ENCODE assay signal across 10 mouse cellular contexts in genomic region chr2:13357885-13358552, GRCm38 (mm10).
DNase-seq lines count a peak whose midpoint lies in the region; TF ChIP-seq lines count a peak whose summit lies in the region.
"Had no signal": no experiment of that assay in that cellular context is flagged by ENCODE, and none has a peak within 500 bp of the region (broad histone marks: within the 10 kb centered on the region; RNA-seq: fewer than 3 reads in every experiment).

No protein-coding gene starts in this region.

- intact Hi-C loops in heart, adult 2 months (cut with DNase I): loop anchor here (5.0 kb wide), 1 partner anchor 51 kb away; no protein-coding TSS in a partner anchor

- TF ChIP-seq CTCF in heart, adult 2 months (IDR thresholded peaks at IDR 0.05): no peak
- no peak for TF ChIP-seq CTCF in brain, embryonic 14.5 days (IDR thresholded peaks at IDR 0.05; ENCODE audit: borderline replicate concordance, extremely low read depth, insufficient read depth, insufficient read length)

- DNase-seq in heart, adult 2 months: no peak
- no peak for DNase-seq in heart, adult 11 months
- peak; percentile 7 for DNase-seq in MN1 (ENCODE audit: low spot score)
- DNase-seq in brain, embryonic 14.5 days (ENCODE audit: low read depth): peak; percentile 84
- DNase-seq in lung, postnatal 14 days: peak; percentile 24
- no peak for DNase-seq in spleen, postnatal 10 days (ENCODE audit: low spot score in 2 of 2)
- DNase-seq in urinary bladder, postnatal 4 days (ENCODE audit: low spot score in 2 of 2): no peak
- no peak for DNase-seq in urinary bladder, postnatal 10 days (ENCODE audit: low spot score)

- no peak for TF ChIP-seq POLR2A in heart, adult 2 months (IDR thresholded peaks at IDR 0.05; ENCODE audit: insufficient read depth, low read depth, low read length)
- no peak for TF ChIP-seq POLR2A in brain, embryonic 14.5 days (IDR thresholded peaks at IDR 0.05; ENCODE audit: borderline replicate concordance, extremely low read depth, insufficient read depth, insufficient read length, poor library complexity, severe bottlenecking)

- H3K27me3 ChIP-seq in heart, adult 2 months (ENCODE audit: control insufficient read depth, insufficient read depth, low read length): no peaks in the 10 kb centered on the region
- H3K27me3 ChIP-seq: CH12.LX; limb, embryonic 13.5 days had no signal

- no peak overlapping the region for H3K4me3 ChIP-seq in heart, adult 2 months
- H3K4me3 ChIP-seq: limb, embryonic 13.5 days had no signal

- TF ChIP-seq EP300 in heart, adult 2 months (IDR thresholded peaks at IDR 0.05; ENCODE audit: insufficient read depth, low read depth, low read length): no peak

- H3K36me3 ChIP-seq in heart, adult 2 months (ENCODE audit: control insufficient read depth, insufficient read depth, low read length): no peaks in the 10 kb centered on the region
- H3K36me3 ChIP-seq: limb, embryonic 13.5 days had no signal

- H3K79me2 ChIP-seq in heart, adult 2 months (replicated peaks; ENCODE audit: control insufficient read depth, insufficient read depth, low read length): no peaks in the 10 kb centered on the region

- H3K4me1 ChIP-seq in heart, adult 2 months (ENCODE audit: control insufficient read depth, insufficient read depth, low read length): no peaks in the 10 kb centered on the region; the same call in 1 of the 2 replicates
- H3K4me1 ChIP-seq: limb, embryonic 13.5 days had no signal

- H3K9ac ChIP-seq in heart, adult 2 months (ENCODE audit: low read depth, low read length): no peak overlapping the region
- H3K9ac ChIP-seq: limb, embryonic 13.5 days had no signal

- WGBS in heart, adult 2 months: 80% methylated on average over 7 of the region's 7 CpGs

- H3K27ac ChIP-seq in heart, adult 2 months: peak overlapping the region; percentile 6; the same call in 1 of the 2 replicates
- H3K27ac ChIP-seq: limb, embryonic 13.5 days had no signal

Comparison
In these comparisons a context has a peak if more than half of its experiments do, and no peak if none do; other contexts are left out.
1. DNase-seq: peak in MN1 (single experiment), brain, embryonic 14.5 days (single experiment) and lung, postnatal 14 days (single experiment); none in heart, adult 2 months (0 of 2), heart, adult 11 months (single experiment), spleen, postnatal 10 days (0 of 2), urinary bladder, postnatal 4 days (0 of 2) and urinary bladder, postnatal 10 days (single experiment).